21 mouse cellular contexts compared by ENCODE assay signal in the genomic region with DNA sequence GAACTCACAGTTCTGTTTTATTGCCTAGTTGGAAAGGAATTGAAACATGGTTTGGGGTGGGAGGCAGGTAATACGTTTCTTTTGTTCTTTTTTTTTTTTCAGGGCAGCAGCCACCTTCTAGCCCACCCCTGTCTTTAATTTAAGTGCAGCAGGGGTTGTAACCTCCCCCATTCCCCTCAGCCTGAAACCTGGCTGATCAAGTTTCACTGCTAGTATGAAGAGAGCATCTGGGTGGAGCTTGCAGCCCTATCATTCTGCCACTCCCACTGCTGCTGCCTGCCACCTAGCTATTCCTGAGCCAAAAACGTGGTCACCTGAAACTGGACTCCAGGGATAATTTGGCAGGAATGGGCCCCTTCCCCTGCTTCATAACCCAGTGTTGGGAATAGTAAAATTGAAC. TPM values are rescaled to one million over a fixed set of nuclear protein-coding genes. Genes with fewer than 3 reads are reported as not detected.
DNase-seq lines count a peak whose midpoint lies in the region; ATAC-seq and TF ChIP-seq lines count a peak whose summit lies in the region.
"Not testable (repeated sequence)": the region's sequence is repeated elsewhere in the genome, so short reads cannot be mapped to it uniquely, and the experiment has no call there.
"Had no signal": no experiment of that assay in that cellular context is flagged by ENCODE, and none has a peak within 500 bp of the region (broad histone marks: within the 10 kb centered on the region; RNA-seq: fewer than 3 reads in every experiment).

No protein-coding gene starts in this region.

- H3K9ac ChIP-seq in kidney, embryonic 14.5 days (ENCODE audit: low read depth, low read length); kidney, postnatal 0 days (ENCODE audit: low read depth, low read length); limb, embryonic 11.5 days (ENCODE audit: low read length); midbrain, embryonic 11.5 days (ENCODE audit: low read length): not testable (repeated sequence)

- H3K27me3 ChIP-seq in embryonic facial prominence, embryonic 10.5 days (replicated peaks; ENCODE audit: low read depth, poor library complexity, severe bottlenecking); kidney, embryonic 14.5 days (ENCODE audit: control insufficient read depth, insufficient read depth, low read length); kidney, postnatal 0 days (ENCODE audit: insufficient read depth, low read length); limb, embryonic 11.5 days (ENCODE audit: control insufficient read depth, insufficient read depth, low read length); midbrain, embryonic 11.5 days (ENCODE audit: control insufficient read depth, insufficient read depth, low read length): not testable (repeated sequence)

- TF ChIP-seq CTCF in kidney, postnatal 0 days (IDR thresholded peaks at IDR 0.05; ENCODE audit: low read depth) = not testable (repeated sequence)

- not testable (repeated sequence) for H3K4me3 ChIP-seq in embryonic facial prominence, embryonic 10.5 days; kidney, embryonic 14.5 days (ENCODE audit: low read length); kidney, postnatal 0 days (replicated peaks; ENCODE audit: low read depth, low read length); limb, embryonic 11.5 days (ENCODE audit: low read depth, low read length); midbrain, embryonic 11.5 days (ENCODE audit: low read depth, low read length)

- H3K9me3 ChIP-seq in embryonic facial prominence, embryonic 10.5 days; kidney, embryonic 14.5 days (ENCODE audit: control insufficient read depth, low read length); kidney, postnatal 0 days (replicated peaks; ENCODE audit: low read length); limb, embryonic 11.5 days (ENCODE audit: control insufficient read depth, low read length); midbrain, embryonic 11.5 days (ENCODE audit: control insufficient read depth, low read length): not testable (repeated sequence)

- peak; percentile 85 for ATAC-seq in kidney, embryonic 14.5 days (ENCODE audit: low FRiP score, low TSS enrichment)
- ATAC-seq in kidney, postnatal 0 days (replicated peaks; ENCODE audit: low FRiP score, low read depth); limb, embryonic 11.5 days (ENCODE audit: insufficient number of reproducible peaks, low FRiP score, low TSS enrichment, low read depth); midbrain, embryonic 11.5 days (ENCODE audit: low FRiP score): not testable (repeated sequence)

- H3K4me1 ChIP-seq in embryonic facial prominence, embryonic 10.5 days; kidney, embryonic 14.5 days (ENCODE audit: control insufficient read depth, insufficient read depth, low read length); kidney, postnatal 0 days (replicated peaks; ENCODE audit: insufficient read depth, low read length); limb, embryonic 11.5 days (ENCODE audit: control insufficient read depth, insufficient read depth, low read length); midbrain, embryonic 11.5 days (ENCODE audit: control insufficient read depth, insufficient read depth, low read length): not testable (repeated sequence)

- H3K27ac ChIP-seq in embryonic facial prominence, embryonic 10.5 days (replicated peaks); kidney, embryonic 14.5 days (ENCODE audit: low read depth, low read length); kidney, postnatal 0 days; limb, embryonic 11.5 days (replicated peaks; ENCODE audit: low read depth, low read length); midbrain, embryonic 11.5 days (ENCODE audit: low read depth, low read length): not testable (repeated sequence)

- not testable (repeated sequence) for H3K36me3 ChIP-seq in embryonic facial prominence, embryonic 10.5 days (replicated peaks); kidney, embryonic 14.5 days (ENCODE audit: control insufficient read depth, insufficient read depth, low read length); kidney, postnatal 0 days (ENCODE audit: insufficient read depth, low read length); limb, embryonic 11.5 days (ENCODE audit: control insufficient read depth, insufficient read depth, low read length); midbrain, embryonic 11.5 days (ENCODE audit: control insufficient read depth, insufficient read depth, low read length)

- 3% methylated on average over 2 of the region's 2 CpGs for WGBS in embryonic facial prominence, embryonic 10.5 days
- WGBS in kidney, embryonic 14.5 days = 6% methylated on average over 2 of the region's 2 CpGs
- WGBS in kidney, postnatal 0 days = 0% methylated on average over 2 of the region's 2 CpGs
- 5% methylated on average over 2 of the region's 2 CpGs for WGBS in limb, embryonic 11.5 days
- WGBS in midbrain, embryonic 11.5 days = 11% methylated on average over 2 of the region's 2 CpGs

- not testable (repeated sequence) for H3K4me2 ChIP-seq in kidney, embryonic 14.5 days (replicated peaks; ENCODE audit: low read depth, low read length); kidney, postnatal 0 days (ENCODE audit: low read length); limb, embryonic 11.5 days (ENCODE audit: low read depth, severe bottlenecking); midbrain, embryonic 11.5 days

- peak; percentile 6 for DNase-seq in embryo, embryonic 10 days (ENCODE audit: low spot score)
- DNase-seq in embryo, embryonic 11 days = peak; percentile 0
- peak; percentile 11 for DNase-seq in embryonic facial prominence, embryonic 10.5 days (ENCODE audit: low spot score)
- DNase-seq in forelimb bud, embryonic 11.5 days (ENCODE audit: low read depth, low spot score) = peak; percentile 10
- peak; percentile 66 for DNase-seq in kidney, postnatal 0 days (ENCODE audit: low spot score)
- peak; percentile 20 for DNase-seq in limb, embryonic 11.5 days (ENCODE audit: low spot score)
- peak; percentile 6 for DNase-seq in midbrain, embryonic 11.5 days (ENCODE audit: low spot score, missing footprints)

RNA-seq across cellular contexts. Expression of a gene that starts 1.1 kb away (rescaled TPM):
- not detected in 2 replicates for polyA plus RNA-seq in embryonic facial prominence, embryonic 10.5 days (2016; fragmentation: Nextera tagmentation; extraction: Ambion mirVana)
- polyA plus RNA-seq in kidney, embryonic 14.5 days (2014; fragmentation: Nextera tagmentation; extraction: Ambion mirVana) = not detected in 2 replicates
- polyA plus RNA-seq in kidney, postnatal 0 days (2015; fragmentation: Nextera tagmentation; extraction: Ambion mirVana) = not detected in 2 replicates
- polyA plus RNA-seq in limb, embryonic 11.5 days (2014; fragmentation: Nextera tagmentation; extraction: Ambion mirVana) = not detected in 2 replicates
- not detected in 2 replicates for polyA plus RNA-seq in midbrain, embryonic 11.5 days (2014; fragmentation: Nextera tagmentation; extraction: Ambion mirVana)
- polyA plus RNA-seq: activated CD4-positive, CD25-positive, alpha-beta regulatory T cell, adult 4 months; CD4-positive, CD25-positive, alpha-beta regulatory T cell, adult 4 months; cerebellum, adult 2 months; cortical plate, adult 2 months; embryonic facial prominence, embryonic 12.5 days; embryonic facial prominence, embryonic 14.5 days; forebrain, embryonic 11.5 days; forebrain, embryonic 13.5 days; forebrain, embryonic 15.5 days; forebrain, postnatal 0 days; frontal cortex, adult 2 months; G1E had no signal

RNA-seq across cellular contexts. Expression of a gene that starts 17.3 kb away (rescaled TPM):
- polyA plus RNA-seq in embryonic facial prominence, embryonic 10.5 days (2016; fragmentation: Nextera tagmentation; extraction: Ambion mirVana) = not detected in 2 replicates
- not detected in 2 replicates for polyA plus RNA-seq in kidney, embryonic 14.5 days (2014; fragmentation: Nextera tagmentation; extraction: Ambion mirVana)
- polyA plus RNA-seq in kidney, postnatal 0 days (2015; fragmentation: Nextera tagmentation; extraction: Ambion mirVana) = not detected in 2 replicates
- not detected in 2 replicates for polyA plus RNA-seq in limb, embryonic 11.5 days (2014; fragmentation: Nextera tagmentation; extraction: Ambion mirVana)
- polyA plus RNA-seq in midbrain, embryonic 11.5 days (2014; fragmentation: Nextera tagmentation; extraction: Ambion mirVana) = not detected in 2 replicates
- polyA plus RNA-seq: activated CD4-positive, CD25-positive, alpha-beta regulatory T cell, adult 4 months; CD4-positive, CD25-positive, alpha-beta regulatory T cell, adult 4 months; cerebellum, adult 2 months; cortical plate, adult 2 months; embryonic facial prominence, embryonic 12.5 days; embryonic facial prominence, embryonic 14.5 days; forebrain, embryonic 11.5 days; forebrain, embryonic 13.5 days; forebrain, embryonic 15.5 days; forebrain, postnatal 0 days; frontal cortex, adult 2 months had no signal

RNA-seq across cellular contexts. Expression of a gene that starts 43.0 kb away (rescaled TPM):
- polyA plus RNA-seq in embryonic facial prominence, embryonic 10.5 days (2016; fragmentation: Nextera tagmentation; extraction: Ambion mirVana) = not detected in 2 replicates
- not detected in 2 replicates for polyA plus RNA-seq in kidney, embryonic 14.5 days (2014; fragmentation: Nextera tagmentation; extraction: Ambion mirVana)
- not detected in 2 replicates for polyA plus RNA-seq in kidney, postnatal 0 days (2015; fragmentation: Nextera tagmentation; extraction: Ambion mirVana)
- polyA plus RNA-seq in limb, embryonic 11.5 days (2014; fragmentation: Nextera tagmentation; extraction: Ambion mirVana) = not detected in 2 replicates
- polyA plus RNA-seq in midbrain, embryonic 11.5 days (2014; fragmentation: Nextera tagmentation; extraction: Ambion mirVana) = not detected in 2 replicates
- polyA plus RNA-seq: activated CD4-positive, CD25-positive, alpha-beta regulatory T cell, adult 4 months; CD4-positive, CD25-positive, alpha-beta regulatory T cell, adult 4 months; cerebellum, adult 2 months; cortical plate, adult 2 months; embryonic facial prominence, embryonic 12.5 days; embryonic facial prominence, embryonic 14.5 days; forebrain, embryonic 11.5 days; forebrain, embryonic 13.5 days; forebrain, embryonic 15.5 days; forebrain, postnatal 0 days; frontal cortex, adult 2 months; G1E; Patski had no signal

Comparison
In these comparisons a context has a peak if more than half of its experiments do, and no peak if none do; other contexts are left out.
1. DNase-seq: peak in every context shown above with its lines; median percentile 66 in kidney, postnatal 0 days; 20 in limb, embryonic 11.5 days; 11 in embryonic facial prominence, embryonic 10.5 days; 10 in forelimb bud, embryonic 11.5 days; 6 in embryo, embryonic 10 days; 6 in midbrain, embryonic 11.5 days; 0 in embryo, embryonic 11 days.